Mouse (Mus musculus): ENCODE results near the gene Timmdc1.
"Not testable (repeated sequence)": the region's sequence is repeated elsewhere in the genome, so short reads cannot be mapped to it uniquely, and the experiment has no call there.

The Timmdc1 gene

DNA sequence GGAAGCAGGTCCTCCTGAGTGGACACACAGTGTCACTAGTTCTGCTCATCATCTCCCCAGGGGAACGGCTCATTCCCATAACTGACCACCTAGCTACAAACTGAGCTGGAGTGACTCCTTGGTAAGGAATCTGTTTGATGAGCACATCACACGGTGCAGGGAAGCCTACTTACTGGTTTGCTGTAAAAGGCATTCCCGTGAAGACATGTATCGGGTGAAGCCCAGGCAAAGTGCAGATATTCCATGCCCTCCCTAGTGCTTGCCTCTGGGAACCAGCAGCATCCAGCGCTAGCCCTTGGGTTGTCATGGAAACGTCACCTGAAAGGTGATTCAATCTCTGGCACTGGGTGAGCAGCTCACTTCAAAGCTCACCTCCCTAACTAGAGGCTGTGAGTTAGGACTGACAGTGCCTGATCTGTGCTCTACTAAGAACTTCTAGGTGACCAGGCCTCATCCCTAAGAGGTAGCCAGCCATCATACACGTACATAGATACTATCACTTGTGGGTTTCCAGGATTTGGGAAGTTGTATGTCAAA lies 25.8 kb downstream of the Timmdc1 start:
- no peak for DNase-seq (ENCODE audit: low spot score in 2 of 2)

DNA sequence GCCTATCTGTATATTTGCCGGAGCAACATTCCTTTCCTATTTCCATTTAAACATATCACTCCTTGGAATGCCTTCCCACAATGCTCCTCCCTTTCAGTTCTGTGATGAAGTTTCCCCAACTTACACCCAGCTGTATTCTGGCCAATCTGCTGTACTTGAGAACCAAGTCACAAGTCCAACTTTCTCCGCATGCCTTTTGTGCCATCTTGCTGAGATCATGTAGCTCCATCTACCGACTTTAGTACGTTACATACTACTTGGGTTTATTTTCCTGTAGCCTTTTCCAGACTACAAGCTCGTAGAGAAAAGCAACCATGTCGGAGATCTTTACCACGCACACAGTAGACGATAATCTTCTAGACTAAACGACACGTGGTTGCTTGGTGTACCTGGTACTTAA lies 28.6 kb downstream of the Timmdc1 start:
- DNase-seq (ENCODE audit: low spot score in 2 of 2): no peak

GRCm38 (mm10) chr16:38492551-38492950 lies 29.9 kb downstream of the Timmdc1 start:
- DNase-seq (ENCODE audit: low spot score in 2 of 2): no peak

GRCm38 (mm10) chr16:38483582-38484309 lies 38.7 kb downstream of the Timmdc1 start:
- DNase-seq (ENCODE audit: low spot score in 2 of 2): peak; percentile 15 to 33

GRCm38 (mm10) chr16:38482780-38483562 lies 39.5 kb downstream of the Timmdc1 start:
- peak; percentile 32 to 45 for DNase-seq (ENCODE audit: low spot score in 2 of 2)

- no peak for DNase-seq (ENCODE audit: low spot score in 2 of 2)
Measured at GRCm38 (mm10) chr16:38481327-38481726, 41.1 kb downstream of the Timmdc1 start.

- DNase-seq (ENCODE audit: low spot score in 2 of 2): no peak
Measured at GRCm38 (mm10) chr16:38478296-38478695, 44.2 kb downstream of the Timmdc1 start.

GRCm38 (mm10) chr16:38477241-38477608 lies 45.2 kb downstream of the Timmdc1 start:
- DNase-seq (ENCODE audit: low spot score in 2 of 2): not testable (repeated sequence)

- peak; percentile 47 to 58 for DNase-seq (ENCODE audit: low spot score in 2 of 2)
Measured at GRCm38 (mm10) chr16:38476312-38477240, 45.9 kb downstream of the Timmdc1 start.

GRCm38 (mm10) chr16:38475681-38476311 lies 46.7 kb downstream of the Timmdc1 start:
- no peak for DNase-seq (ENCODE audit: low spot score in 2 of 2)

- DNase-seq (ENCODE audit: low spot score in 2 of 2): no peak
Measured at GRCm38 (mm10) chr16:38474677-38475286, 47.7 kb downstream of the Timmdc1 start.

GRCm38 (mm10) chr16:38473661-38474060 lies 48.8 kb downstream of the Timmdc1 start:
- no peak for DNase-seq (ENCODE audit: low spot score in 2 of 2)

DNA sequence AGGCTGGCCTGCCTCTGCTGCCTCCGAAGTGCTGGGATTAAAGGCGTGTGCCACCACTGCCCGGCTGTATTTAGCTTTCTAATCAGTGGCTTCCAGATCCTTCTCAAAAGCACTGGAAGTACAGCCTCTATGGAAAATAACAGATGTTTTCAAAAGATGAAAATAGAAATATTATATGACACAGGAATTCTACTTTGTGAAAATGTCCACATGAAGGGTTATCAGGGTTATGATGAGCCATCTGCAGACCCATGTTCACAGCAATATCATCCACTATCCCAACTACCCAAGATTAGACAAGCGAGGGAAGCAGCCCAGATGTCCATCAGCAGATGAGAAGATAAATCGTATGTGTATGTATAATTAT lies 50.0 kb downstream of the Timmdc1 start:
- DNase-seq (ENCODE audit: low spot score in 2 of 2): no peak

DNA sequence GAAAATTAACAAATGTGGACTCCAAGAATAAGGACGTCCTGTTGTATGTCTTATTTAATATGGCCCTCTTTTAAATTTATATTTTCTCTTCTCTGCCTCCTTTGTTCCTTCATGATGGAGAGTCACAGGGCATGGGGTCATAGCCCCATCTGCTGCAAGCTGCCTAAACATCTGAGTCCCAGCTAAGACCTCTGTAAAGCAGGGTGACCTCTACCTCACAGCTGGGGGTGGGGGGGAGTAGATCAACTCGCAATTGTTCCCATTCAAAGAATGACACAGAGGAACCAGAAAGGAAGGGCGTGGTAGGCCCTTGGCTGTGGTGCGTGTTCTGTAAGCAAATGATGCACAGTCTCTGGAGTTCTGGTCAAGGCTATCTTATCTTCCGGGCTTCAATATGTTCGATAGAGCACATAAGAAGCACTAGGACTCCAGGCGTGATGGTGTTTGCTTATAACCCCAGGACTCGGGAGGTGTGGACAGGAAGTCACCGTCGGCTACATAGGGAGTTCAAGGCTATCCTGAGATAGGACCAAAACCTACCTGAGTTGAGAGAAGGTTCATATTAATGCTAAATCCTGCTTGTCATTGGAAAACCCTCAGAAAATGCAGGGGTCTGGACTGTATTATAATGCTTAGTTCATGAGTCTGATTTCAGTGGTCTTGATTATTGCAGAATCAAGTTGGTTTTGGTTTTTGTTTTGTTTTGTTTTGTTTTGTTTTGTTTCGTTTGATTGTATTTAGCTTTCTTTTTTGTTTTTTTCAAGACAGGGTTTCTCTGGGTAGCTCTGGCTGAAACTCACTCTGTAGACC lies 50.6 kb downstream of the Timmdc1 start:
- DNase-seq (ENCODE audit: low spot score in 2 of 2): no peak

DNA sequence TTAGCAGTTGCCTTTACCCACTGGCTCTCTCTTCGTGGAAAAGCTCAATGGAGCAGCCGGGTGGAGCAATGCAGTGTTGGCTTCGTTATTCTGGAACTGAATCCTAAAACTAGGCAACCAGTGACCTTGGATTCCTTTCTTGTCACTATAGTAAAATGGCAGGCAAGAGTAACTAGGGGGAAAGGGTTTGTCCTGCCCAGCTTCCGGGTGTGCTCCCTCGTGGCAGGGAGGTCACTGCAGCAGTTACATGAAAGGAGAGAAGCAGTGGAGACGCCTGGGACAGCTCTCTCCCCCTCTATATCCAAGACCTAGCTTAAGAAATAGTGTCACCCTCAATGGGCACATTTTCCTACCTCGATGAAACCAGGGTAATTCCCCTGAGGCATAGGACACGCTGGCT lies 53.0 kb downstream of the Timmdc1 start:
- no peak for DNase-seq (ENCODE audit: low spot score in 2 of 2)

DNA sequence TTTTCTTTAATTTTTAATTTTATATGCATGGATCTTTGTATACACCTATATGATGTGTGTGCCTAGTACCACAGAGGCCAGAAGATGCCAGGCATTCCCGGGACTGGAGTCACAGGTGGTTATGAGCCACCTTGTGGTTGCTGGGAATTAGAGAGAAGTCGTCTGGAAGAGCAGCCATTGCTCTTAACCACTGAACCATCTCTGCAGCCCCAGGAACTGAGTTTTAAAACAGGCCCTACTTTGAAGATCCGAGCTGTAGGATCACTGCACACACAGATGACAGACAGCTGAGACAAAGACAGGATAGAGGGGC lies 53.8 kb downstream of the Timmdc1 start:
- no peak for DNase-seq (ENCODE audit: low spot score in 2 of 2)

- no peak for DNase-seq (ENCODE audit: low spot score in 2 of 2)
Measured at GRCm38 (mm10) chr16:38467917-38468705, 54.4 kb downstream of the Timmdc1 start.

DNA sequence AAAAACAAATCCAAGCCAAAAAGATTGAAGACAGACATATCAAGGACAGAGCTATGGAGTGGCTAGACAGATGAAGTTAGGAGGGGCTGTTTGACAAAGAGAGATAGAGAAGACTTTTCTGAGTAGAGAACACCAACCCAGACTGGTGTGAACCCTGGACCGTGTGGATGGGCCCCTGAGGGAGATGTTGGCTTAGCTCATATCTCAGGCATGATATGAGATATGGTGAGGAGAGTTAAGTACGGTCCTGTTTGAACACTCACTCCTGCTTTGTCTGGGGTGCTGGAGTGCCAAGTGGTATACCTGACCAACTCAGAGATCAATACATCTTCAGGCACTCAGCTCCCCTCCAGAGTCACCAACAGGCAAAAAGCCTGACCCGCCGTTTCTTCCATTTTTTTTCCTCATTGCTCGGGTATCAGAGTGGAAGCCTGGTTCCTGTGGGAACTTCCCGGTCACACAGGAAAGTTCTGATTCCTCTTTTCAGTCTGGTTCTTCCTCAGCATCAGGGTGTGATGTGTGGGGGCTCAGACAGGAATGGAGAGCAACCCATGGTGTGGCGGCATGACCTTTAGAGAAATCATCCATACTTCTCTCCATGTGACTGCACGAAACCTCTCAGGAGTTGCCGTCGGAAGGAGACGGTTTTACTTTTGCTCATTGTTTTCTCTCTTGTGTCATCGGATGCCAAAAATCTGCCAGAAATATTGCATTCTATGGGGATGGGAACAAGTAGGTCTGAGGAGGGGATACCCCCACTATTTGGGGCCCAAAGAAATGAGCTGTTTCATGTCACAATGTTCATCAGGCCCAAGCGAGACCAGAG lies 55.2 kb downstream of the Timmdc1 start:
- DNase-seq (ENCODE audit: low spot score in 2 of 2): no peak

DNA sequence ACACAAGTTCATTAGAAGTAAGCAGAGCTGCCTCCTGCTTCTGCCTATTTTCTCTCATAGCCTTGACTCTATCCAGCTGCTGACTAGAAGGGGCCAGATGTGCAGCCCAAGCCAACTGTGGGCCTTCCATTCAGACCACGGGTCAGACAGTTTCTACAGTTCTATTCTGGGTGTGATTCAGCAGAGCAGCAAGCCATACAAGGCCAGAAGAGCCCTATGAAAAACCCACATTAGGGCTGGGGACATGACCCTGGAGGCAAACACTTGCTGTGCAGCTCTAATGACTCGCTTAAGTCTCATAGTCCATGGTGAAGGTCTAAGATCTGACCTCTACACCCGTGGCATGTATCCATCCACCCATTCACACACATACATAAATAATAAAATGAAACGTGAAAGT lies 56.4 kb downstream of the Timmdc1 start:
- DNase-seq (ENCODE audit: low spot score in 2 of 2): no peak
